Mouse (Mus musculus): ENCODE data around the gene Plcb2.
A peak's percentile ranks its signal among the peaks of the same experiment; 100 is the strongest.

The Plcb2 gene

GRCm38 (mm10) chr2:118749341-118749884, 21.2 kb upstream of the Plcb2 start:
- DNase-seq = no peak

- no peak for DNase-seq
Observed at GRCm38 (mm10) chr2:118747301-118747960, 19.2 kb upstream of the Plcb2 start.

GRCm38 (mm10) chr2:118745915-118746901, 18.0 kb upstream of the Plcb2 start:
- DNase-seq = peak; percentile 42

- DNase-seq = peak; percentile 94
Observed at GRCm38 (mm10) chr2:118745232-118745884, 17.1 kb upstream of the Plcb2 start, which contains the start of gene Inafm2. Inafm2 (plus strand) TSS chr2:118745758.

- no peak for DNase-seq
Observed at GRCm38 (mm10) chr2:118744621-118745020, 16.4 kb upstream of the Plcb2 start.

GRCm38 (mm10) chr2:118743261-118743943, 15.2 kb upstream of the Plcb2 start:
- no peak for DNase-seq

GRCm38 (mm10) chr2:118741183-118741582, 12.9 kb upstream of the Plcb2 start:
- DNase-seq = no peak

- DNase-seq = no peak
Observed at GRCm38 (mm10) chr2:118740341-118740740, 12.1 kb upstream of the Plcb2 start.

GRCm38 (mm10) chr2:118733341-118733740, 5.1 kb upstream of the Plcb2 start:
- DNase-seq = no peak

GRCm38 (mm10) chr2:118731981-118732380, 3.7 kb upstream of the Plcb2 start:
- DNase-seq = no peak

GRCm38 (mm10) chr2:118730622-118730915, 2.3 kb upstream of the Plcb2 start:
- DNase-seq = peak; percentile 75

- DNase-seq = no peak
Observed at GRCm38 (mm10) chr2:118729816-118730621, 1.8 kb upstream of the Plcb2 start.

GRCm38 (mm10) chr2:118729194-118729593, 956 bp upstream of the Plcb2 start:
- peak; percentile 2 for DNase-seq

GRCm38 (mm10) chr2:118727911-118728310, 327 bp downstream of the Plcb2 start:
- DNase-seq = no peak

GRCm38 (mm10) chr2:118726873-118727272, 1.4 kb downstream of the Plcb2 start:
- peak; percentile 1 for DNase-seq

GRCm38 (mm10) chr2:118725511-118725910, 2.7 kb downstream of the Plcb2 start:
- DNase-seq = no peak

GRCm38 (mm10) chr2:118723693-118724486, 4.3 kb downstream of the Plcb2 start:
- peak; percentile 4 for DNase-seq

GRCm38 (mm10) chr2:118716677-118717076, 11.6 kb downstream of the Plcb2 start:
- peak; percentile 2 for DNase-seq

- peak; percentile 78 for DNase-seq
Observed at GRCm38 (mm10) chr2:118714230-118714629, 14.0 kb downstream of the Plcb2 start.

GRCm38 (mm10) chr2:118713631-118714030, 14.6 kb downstream of the Plcb2 start:
- no peak for DNase-seq

- peak; percentile 70 for DNase-seq
Observed at GRCm38 (mm10) chr2:118711038-118711494, 17.2 kb downstream of the Plcb2 start.
